Mouse (Mus musculus): ENCODE data around the gene Tmem94.

GRCm38 (mm10) chr11:115746109-115746508, 19.1 kb upstream of the Tmem94 start:
- TF ChIP-seq CHD2 (IDR thresholded peaks at IDR 0.05; ENCODE audit: low read depth, low read length) (no peak), ZC3H11A (IDR thresholded peaks at IDR 0.05; ENCODE audit: borderline replicate concordance, low read depth, low read length) (no peak), HCFC1 (IDR thresholded peaks at IDR 0.05; ENCODE audit: borderline replicate concordance, insufficient read depth, low read length) (no peak), ZNF384 (IDR thresholded peaks at IDR 0.05; ENCODE audit: low read depth, low read length) (no peak), MAFK (IDR thresholded peaks at IDR 0.05; ENCODE audit: insufficient read depth, low read depth, low read length) (no peak)
